Mouse (Mus musculus): ENCODE measurements at regions not wholly inside any gene's neighbourhood (a gene's known extent, or its start where the extent isn't known, plus 50 kb on each side); places are given as distances from the start of the nearest gene placed in this dataset.
A peak's percentile ranks its signal among the peaks of the same experiment; 100 is the strongest.

DNA sequence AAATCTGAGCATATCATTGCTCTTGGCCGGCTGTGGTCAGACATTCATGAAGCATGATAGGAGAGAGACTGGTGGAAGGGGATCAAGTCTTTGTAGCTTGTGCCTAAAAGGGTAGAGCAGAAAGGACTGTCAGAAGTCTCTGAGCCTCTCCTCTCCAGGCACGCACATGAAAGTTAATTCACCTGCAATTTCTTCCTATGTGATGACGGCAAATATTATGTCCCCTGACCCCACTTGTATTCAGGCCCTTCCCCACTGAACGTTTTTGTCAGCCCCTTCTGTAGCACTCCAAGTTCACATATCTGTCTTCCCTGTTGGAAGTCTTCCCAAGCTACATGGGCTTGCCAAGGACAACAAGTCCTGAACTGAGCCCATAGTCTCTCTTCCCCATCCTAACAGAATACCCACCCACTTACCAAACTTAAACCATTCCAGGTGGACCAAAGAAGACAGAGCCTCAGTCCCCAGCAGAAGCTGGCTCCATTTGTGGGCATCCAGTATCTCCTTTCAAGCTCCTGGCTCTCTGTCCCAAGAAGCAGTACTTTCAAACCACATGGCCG lies 719.3 kb downstream of the Tns3 start:
- no peak for DNase-seq (ENCODE audit: low spot score in 2 of 2)

DNA sequence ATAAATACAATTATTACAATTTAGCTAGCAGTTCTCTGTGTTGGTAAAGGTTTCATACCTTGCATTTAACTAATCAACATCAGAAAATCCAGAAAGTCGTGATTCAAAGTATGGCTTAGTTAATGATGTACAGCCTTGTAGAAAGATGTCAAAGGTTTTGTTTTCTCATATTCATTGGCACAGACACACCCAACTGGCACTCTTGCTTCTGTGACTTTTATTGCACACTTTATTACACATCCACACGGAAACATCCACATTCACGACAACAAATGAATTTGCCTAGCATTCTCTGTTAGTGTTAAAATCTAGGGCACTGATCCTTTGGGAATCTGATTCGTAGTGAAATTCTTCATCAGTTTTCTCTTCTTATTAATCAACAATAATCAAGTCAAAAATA lies 720.0 kb downstream of the Tns3 start:
- DNase-seq (ENCODE audit: low spot score in 2 of 2) = no peak

DNA sequence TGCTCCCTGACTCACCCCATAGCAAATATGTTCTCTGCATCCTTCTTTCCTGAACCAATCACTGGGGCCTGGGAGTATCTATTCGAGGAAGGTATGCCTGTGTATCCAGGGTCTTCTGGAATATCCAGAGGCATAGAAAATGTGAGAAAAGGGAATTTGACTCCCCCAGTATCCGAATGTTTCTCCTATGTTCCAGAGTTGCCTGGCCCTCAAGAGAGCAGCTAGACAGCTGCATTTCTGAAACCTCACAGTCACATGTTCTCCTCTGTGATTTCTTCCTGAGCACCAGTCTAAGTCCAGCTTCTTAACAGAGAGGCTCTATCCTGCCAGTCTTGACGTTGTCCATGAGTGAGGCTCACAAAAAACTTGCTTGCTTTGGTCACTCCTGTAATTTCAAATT lies 719.9 kb upstream of the Igfbp3 start:
- no peak for DNase-seq (ENCODE audit: low spot score in 2 of 2)

DNA sequence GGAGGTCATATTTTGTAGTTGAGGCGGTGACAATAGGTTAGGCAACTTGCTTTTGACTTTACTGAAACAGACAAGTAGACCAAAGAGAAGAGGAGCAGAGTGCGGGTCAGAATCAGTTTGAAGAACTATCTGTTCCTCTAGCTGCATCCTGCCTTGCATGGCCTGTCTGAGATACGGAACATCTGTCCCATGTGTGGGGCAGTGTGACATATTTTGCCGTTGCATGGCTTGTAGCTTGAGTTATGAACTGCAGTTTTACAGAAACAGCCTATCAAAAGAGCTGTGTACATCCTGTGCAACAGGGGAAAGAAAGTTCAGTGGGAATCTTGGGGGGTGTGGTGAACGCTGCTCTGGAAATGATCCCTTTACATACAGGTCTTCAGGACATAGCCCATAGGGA lies 718.9 kb upstream of the Igfbp3 start:
- no peak for DNase-seq (ENCODE audit: low spot score in 2 of 2)

GRCm38 (mm10) chr11:7931064-7931797 lies 717.5 kb upstream of the Igfbp3 start:
- DNase-seq (ENCODE audit: low spot score in 2 of 2) = no peak

DNA sequence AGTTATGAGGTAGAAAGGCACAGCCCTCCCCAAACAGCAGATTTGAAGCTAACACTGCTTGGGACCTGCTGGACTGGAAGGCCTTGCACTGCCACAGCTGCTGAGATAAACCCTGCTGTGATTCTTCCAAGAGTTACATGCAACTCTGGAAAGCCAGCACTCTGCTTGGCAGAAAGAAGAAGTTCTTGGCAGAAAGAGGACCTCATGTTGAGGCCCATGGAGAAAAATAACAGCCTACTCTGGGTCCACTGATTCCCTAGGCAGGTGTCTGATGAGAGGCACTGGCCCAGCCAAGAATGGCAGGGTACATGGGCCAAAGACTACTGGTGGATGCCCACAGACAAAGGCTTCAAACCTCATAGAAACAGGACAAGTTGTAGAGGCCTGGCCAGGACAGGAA lies 714.0 kb upstream of the Igfbp3 start:
- DNase-seq (ENCODE audit: low spot score in 2 of 2) = peak in 1 of 2 experiments; percentile 4

GRCm38 (mm10) chr11:7912036-7912435 lies 698.3 kb upstream of the Igfbp3 start:
- DNase-seq (ENCODE audit: low spot score in 2 of 2) = no peak

DNA sequence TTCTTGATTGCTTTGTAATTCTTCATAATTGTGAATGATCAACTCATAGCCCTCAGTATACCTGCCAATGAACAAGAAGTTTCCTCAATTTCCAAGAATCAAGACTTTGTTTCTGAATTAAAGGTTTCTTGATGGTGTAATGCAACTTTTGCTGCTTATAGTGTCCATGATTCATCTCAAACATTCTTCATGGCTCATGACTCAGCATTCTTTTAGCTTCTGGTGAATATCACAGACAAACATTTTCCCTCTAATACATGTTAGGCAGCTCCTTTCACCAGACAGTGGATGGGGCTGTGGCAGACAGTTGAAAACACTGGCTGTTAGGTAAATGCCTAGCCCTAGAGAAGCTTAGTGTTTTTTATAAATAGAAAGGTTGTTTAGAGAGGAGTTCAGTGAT lies 686.5 kb upstream of the Igfbp3 start:
- no peak for DNase-seq (ENCODE audit: low spot score in 2 of 2)

GRCm38 (mm10) chr11:7898204-7898603 lies 684.5 kb upstream of the Igfbp3 start:
- DNase-seq (ENCODE audit: low spot score in 2 of 2) = no peak

DNA sequence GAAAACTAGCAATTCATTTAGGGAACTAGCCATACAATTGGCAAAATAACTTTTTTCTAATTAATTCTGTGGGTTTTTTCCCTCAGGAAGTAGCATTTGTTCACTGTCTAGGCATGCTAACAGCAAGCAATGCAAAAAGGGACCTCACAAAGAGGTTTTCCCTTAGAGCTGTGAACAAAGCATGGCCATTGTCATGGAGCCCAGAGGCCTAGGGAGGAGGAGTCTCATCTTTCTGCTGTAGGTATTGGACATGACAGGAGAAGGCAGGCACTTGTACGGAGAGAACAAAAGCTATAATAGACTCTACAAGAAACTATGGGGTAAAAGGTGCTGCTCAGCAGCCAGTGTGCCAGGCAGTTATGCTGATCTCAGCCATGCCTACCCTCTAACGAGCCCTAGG lies 666.8 kb upstream of the Igfbp3 start:
- DNase-seq (ENCODE audit: low spot score in 2 of 2) = no peak

DNA sequence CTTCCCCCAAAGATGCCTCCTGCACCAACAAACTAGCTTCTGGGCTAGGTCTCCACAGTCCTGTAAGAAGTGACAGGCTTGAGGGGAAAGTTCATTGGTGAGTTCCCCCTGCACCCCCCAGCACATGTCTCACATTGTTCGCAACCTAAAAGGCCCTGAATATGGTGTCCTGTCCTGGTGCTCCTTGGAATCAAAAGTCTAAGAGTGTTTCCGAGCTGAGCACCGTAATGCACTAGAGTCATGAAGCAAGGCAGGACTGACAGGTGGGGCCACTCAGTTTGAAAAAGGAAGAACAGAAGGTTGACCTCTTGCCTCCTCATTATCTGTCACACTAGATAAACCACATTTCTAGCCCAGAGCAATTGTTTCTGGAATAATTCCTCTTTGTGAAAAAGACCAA lies 650.4 kb upstream of the Igfbp3 start:
- DNase-seq (ENCODE audit: low spot score in 2 of 2) = no peak

- DNase-seq (ENCODE audit: low spot score in 2 of 2) = no peak
These were observed 650.0 kb upstream of the Igfbp3 start for GRCm38 (mm10) chr11:7863711-7864110.

DNA sequence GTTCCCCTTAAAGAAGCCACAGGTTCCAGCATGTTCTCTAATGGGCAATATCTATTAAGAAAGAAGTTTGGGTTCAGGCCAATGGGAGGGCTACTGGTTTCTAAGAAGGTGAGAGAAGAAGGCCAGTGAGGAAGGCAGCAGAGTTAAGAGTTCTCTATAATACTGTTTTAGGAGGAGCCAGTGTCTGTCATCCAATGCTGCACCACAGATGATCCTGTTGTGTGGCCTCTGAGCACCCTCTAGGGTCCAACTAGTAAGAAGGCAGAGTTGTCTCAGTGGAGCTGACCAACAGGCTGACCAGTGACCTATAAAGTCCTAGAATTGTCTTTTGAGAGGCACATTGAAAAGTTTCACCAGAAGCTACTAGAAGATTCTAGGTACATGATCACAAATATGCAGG lies 648.8 kb upstream of the Igfbp3 start:
- DNase-seq (ENCODE audit: low spot score in 2 of 2) = no peak

GRCm38 (mm10) chr11:7852612-7853011 lies 638.9 kb upstream of the Igfbp3 start:
- DNase-seq (ENCODE audit: low spot score in 2 of 2) = no peak

DNA sequence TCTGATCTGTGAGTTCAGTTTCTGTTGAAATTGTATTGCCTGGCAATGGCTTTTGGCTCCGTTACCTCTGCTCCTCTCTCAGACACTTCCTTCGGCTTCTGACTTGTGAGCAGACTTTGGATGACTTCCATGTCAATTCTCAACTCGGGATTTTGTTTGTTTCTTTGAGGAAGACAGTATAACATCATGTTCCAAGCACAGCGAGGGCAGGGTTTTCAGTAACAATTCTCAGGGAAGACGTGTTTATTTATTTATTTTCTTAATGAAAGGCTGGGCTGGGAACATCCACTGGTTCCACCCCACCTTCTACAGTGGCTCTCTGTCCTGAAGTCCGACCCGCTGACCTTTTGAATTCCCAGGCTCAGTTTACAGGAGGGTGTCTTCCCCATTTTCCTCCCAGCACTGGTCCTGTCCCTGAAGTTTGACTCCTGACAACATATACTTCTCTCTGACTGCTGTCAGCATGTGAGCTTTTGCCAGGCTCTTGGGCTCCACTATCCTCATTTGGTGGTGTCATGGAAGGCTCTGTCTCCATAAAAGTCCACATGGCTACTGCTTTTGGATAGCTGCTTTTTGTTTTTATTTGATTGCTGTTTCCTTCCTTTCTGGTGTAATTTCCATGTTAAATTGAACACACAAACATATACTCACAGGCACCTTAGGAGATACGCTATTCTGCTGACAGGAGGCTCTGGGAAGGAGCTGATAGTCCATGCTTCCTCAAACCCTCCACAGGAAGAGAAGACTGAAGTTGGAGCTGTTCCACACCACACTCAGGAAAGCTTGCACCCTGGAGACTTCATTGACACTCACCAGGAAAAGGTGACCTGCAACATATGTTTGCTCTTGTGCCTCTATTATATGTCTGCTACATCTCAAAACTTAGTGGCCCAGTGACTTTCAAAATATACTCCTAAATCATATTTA lies 624.9 kb upstream of the Igfbp3 start:
- no peak for DNase-seq (ENCODE audit: low spot score in 2 of 2)

DNA sequence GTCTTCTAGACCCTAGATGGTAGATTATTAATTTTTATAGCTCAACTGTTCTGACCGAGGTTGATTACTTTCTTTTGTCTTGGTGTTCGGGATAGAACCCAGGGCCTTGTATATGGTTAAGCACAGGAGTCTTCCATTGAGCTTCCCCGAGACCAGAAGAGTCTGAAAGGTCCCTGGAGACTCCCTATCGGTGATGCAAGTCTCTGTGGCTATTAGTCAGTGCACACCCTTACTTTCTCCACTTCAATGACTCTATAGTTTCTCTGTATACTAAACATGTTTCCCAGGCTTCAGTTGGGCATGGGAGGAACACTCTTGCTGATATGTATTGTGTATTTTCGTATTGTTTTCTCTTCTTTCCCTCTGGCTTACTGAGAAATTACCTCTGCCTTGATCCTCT lies 623.8 kb upstream of the Igfbp3 start:
- DNase-seq (ENCODE audit: low spot score in 2 of 2) = no peak

GRCm38 (mm10) chr11:7834151-7834550 lies 620.4 kb upstream of the Igfbp3 start:
- DNase-seq (ENCODE audit: low spot score in 2 of 2) = no peak

- DNase-seq (ENCODE audit: low spot score in 2 of 2) = no peak
These were observed 618.7 kb upstream of the Igfbp3 start for GRCm38 (mm10) chr11:7832376-7832775.

DNA sequence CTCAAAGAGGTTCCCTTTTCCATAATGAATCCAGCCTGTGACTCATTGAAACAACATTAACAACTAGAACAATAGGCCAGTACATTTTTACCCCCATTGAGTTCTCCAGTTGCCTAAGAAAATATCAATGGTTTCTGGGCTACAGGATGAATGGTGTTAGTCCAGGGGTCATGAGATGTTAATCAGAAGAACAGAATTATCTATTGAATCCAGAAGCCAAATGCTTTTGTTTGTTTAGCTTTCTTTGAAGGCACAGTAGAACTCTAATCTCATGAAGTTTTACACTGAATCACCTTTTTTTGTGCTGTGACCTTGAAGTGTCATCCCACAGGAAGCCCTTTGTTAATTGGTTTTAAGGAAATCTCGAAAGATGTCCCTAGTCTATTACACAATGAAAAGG lies 616.0 kb upstream of the Igfbp3 start:
- DNase-seq (ENCODE audit: low spot score in 2 of 2) = no peak

DNA sequence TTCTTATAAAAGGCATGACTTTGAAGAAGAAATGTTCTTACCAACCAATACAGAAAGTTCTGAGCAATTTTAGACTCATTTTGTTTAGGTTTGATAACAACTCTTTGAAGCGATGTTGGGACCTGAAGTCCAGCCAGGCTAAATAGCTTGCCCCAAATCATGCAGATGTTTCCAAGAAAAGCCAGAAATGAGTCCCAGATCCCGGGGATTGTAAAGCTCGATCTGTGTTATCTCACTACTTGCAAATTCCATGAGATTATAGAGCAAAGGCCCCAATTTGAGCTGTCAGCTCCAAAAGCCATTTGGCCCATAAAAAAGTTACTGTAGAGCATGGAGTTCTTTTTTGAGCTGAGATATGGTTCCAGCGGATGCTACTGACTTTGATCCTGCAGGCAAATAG lies 614.3 kb upstream of the Igfbp3 start:
- DNase-seq (ENCODE audit: low spot score in 2 of 2) = no peak

DNA sequence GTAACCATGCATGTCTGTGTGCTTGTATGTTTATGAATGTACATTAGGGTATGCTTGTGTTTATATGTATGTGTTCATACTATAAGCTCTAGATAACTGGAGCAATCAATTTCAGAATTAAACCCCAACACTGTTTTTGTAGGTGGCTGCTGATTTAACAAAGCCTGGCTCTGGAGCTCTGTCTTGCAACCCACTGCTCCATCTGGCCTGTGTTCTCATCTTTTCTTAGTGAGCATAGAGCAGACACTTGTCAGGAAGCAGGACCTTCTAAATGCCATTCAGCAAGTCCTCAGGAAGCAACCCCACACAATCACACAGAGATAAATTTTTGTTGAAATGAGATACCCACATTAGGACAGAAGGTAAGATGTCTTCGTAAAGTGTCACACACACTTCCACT lies 613.7 kb upstream of the Igfbp3 start:
- DNase-seq (ENCODE audit: low spot score in 2 of 2) = no peak

GRCm38 (mm10) chr11:7815750-7816149 lies 602.0 kb upstream of the Igfbp3 start:
- DNase-seq (ENCODE audit: low spot score in 2 of 2) = no peak

Measured in layer of hippocampus, postnatal 14 days (tissue).